Mouse (Mus musculus) heart, adult 2 months (tissue): Measurements from ENCODE around the gene Mga.

Source experiments
- CTCF ChIP-seq: fragments of 200-600 bp; IDR thresholded peaks from 2 replicates; pipeline ENCODE4 v1.8.1; 2022; ENCODE audit warnings: antibody characterized with exemption, mild to moderate bottlenecking, moderate library complexity
- EP300 ChIP-seq: fragments of 200-500 bp; IDR thresholded peaks from 2 replicates; pipeline ENCODE4 v1.6.1; 2011; ENCODE audit warnings: low read depth, low read length, control low read depth; ENCODE audit not compliant: insufficient read depth

- TF ChIP-seq CTCF (no peak), EP300 (no peak)
These were observed 111.6 kb downstream of the Mga start for GRCm38 (mm10) chr2:120008672-120009071.
